Mouse (Mus musculus) heart, postnatal 36 days (tissue): ENCODE measurements at regions not wholly inside any gene's neighbourhood (a gene's known extent, or its start where the extent isn't known, plus 50 kb on each side); places are given as distances from the start of the nearest gene placed in this dataset.

ENCODE experiments used
- DNase-seq, 2 experiments: peaks; one replicate each; pipeline ENCODE4 v3.0.0; 2021 to 2022
- intact Hi-C: fragments of 180-260 bp; cut with DNase I; formaldehyde crosslinking; loops from one replicate; pipeline ENCODE4 v1.15.1; 2025

DNA sequence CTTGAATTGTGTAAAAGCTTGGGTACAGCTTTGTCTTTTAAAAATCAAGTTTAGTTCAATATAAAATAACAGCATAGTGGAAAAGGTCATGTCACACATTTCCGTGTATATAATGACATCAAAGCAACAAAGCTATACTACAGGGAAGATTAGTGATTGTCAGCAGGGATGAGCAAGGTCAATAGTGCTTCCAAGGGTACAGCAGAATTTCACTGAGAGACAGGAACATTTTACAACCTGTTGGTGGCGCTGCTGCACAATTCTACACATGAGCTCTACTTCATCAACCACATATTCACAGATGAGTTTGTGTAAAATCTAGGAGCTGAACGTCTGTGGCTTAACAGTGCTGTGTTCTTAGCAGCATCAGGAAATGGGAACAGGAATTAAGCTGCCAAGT lies 74.3 kb upstream of the A2m start:
- intact Hi-C loops, result no loop called here
- DNase-seq, result peak in 1 of 2 experiments; percentile 28

DNA sequence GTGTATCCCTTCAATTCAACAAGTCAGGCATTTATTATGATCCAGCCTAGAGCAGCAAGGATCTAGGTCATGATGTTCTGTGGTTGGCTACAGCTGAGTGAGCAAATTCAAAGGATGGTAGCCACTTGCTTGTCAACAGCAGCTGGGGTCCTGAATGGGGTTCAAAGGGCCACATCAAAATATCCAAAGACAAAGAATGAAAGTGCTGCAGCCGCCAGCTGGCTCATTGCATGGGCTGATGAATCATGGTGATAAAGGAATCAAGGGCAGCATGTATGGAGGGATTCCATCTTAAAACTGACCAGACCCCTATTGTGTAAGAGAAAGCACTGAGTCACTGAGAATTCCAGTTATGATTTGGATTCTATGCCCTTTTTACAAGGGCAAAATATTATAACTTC lies 74.8 kb upstream of the A2m start:
- intact Hi-C loops, result no loop called here
- DNase-seq, result no peak

DNA sequence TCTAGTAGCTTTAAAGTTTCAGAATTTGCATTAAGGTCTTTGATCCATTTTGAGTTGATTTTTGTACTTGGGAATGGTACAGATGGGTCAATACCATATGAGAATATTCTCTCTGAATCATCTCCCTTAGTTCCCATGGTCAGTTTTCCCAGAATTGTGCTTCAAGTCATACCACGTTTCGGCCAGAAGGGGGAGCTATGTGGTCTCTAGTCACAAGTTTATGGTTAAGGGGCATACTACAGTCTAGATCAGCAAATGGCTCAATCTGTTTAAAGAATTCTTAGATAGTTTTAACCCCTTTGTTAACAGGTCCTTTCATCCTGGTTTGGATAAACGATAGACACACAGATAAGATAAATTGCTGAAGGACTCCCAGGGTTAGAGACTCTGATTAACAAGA lies 78.7 kb upstream of the A2m start:
- intact Hi-C loops, result loop anchor here (5.0 kb wide), 1 partner anchor 746 kb away; no protein-coding TSS in a partner anchor
- no peak for DNase-seq

DNA sequence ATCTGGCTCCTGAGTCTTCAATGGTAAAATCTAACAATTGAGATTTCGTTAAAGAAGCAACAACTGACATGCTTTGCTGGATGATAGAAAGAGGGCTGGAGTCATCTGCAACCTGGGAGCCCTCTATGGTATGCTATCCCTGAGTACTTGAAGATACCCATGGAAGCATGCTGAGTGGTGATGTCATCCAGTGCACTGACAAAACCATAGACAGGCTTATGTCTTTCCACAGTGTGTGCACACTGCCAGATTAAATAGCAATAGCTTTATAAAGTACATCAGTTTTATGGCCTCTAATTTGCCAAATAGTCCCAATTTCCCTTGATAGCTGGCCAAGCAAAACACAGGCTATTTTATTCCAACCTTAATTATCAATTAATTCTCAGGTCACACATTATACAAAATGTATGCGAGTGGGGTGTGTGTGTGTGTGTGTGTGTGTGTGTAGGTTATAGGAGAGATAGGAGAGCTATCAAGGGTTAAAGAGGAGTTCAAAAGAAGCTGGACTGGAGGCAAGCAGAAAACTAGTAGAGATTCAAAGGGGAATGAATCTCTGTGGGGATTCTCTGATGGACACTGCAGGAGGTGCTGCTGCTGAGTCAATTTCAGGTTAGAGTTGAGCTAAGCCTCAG lies 80.1 kb upstream of the Iqsec3 start:
- intact Hi-C loops, result no loop called here
- no peak for DNase-seq

DNA sequence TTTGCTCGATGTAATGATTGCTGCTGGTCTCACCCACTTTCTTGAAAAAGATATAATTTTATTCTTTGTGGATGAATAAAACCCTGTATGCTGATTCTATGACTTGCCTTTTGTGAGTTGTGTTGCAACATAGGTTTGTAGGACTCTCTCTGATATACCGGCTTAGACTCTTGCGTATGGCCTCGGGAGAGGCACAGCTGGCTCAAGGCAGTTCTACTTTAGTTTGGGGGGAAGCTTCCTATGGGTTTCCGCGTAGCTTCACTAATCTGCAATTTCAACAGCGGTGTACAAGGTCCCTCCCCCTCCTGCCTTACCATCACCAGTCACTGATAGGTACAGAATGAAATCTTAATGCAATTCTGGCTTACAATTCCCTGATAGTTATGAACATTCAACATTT lies 60.0 kb upstream of the Iqsec3 start:
- intact Hi-C loops, result loop anchor here (1.0 to 10.0 kb wide), 3 partner anchors 195 to 349 kb away; partner anchors contain the start of gene Pex26

DNA sequence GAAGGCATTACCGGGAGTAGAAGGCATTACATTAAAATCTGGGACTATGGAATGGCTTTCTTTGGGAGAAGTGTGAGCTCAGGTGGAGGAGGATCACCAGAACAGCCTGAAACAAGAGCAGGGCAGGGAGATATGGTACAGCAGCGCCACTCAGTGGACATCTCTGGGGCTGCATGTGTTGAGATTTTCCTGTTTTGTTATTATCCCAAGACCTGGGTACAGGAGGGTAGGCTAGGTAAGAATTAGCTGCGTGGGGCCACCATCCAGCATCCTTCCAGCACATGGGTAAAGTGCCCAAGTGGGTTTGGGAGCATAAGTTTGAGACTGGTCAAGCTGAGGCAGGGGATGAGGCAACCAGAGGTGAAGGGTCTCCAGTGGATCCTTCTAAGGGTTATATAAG lies 59.4 kb upstream of the Iqsec3 start:
- peak; percentile 52 to 57 for DNase-seq
- intact Hi-C loops, result loop anchor here (1.0 to 10.0 kb wide), 3 partner anchors 195 to 348 kb away; partner anchors contain the start of gene Pex26

More for the DNA sequence above, 60.0 kb upstream of the Iqsec3 start:
- no peak for DNase-seq

DNA sequence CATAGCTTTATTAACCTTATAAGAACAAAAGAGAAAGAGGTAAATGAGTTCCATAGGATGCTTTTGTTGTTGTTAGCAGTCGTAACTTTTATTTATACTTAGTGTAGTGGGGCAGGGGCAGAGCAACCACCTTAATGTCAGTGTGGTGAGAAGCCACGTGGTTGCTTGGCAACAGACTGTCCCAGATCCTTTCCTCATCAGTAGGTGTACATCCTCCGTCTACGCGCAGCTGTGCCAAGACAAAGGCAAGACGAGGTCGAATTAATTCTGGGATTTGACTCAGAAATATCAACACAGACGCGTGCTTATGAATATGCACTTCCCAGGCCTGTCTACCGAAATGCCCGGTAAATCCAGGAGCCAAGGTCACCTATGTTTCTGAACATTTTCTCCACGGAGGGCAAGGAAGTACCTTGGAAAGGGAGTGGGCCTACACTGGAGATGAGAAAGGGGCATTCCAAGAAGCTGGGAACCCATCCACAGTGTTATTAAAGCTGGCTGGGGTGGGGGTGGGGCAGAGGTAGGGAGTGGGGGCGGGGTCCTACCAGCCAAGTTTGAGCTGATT lies 58.4 kb upstream of the Iqsec3 start:
- intact Hi-C loops, result loop anchor here (10.0 kb wide), 1 partner anchor 347 kb away; the partner anchor contains the start of gene Pex26
- no peak for DNase-seq

DNA sequence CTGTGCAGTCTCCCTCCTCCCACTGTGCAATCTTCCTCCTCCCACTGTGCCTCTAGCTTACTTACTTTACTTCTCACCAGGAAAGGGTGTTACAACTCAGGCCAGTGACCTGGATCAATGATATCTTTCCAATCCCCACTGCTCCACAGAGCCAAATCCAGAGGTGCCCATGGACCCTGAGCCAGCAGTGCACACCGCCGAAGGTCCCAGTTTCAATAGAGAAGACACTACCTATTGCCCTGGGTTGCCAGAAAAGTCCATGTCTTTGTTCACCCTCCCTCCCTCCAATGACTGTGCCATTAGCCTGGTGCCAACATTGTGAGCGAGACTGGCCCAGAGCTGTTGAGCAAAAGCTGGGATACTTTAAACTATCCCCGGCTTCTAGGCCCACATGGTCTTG lies 53.8 kb upstream of the Iqsec3 start:
- no peak for DNase-seq
- intact Hi-C loops, result no loop called here

DNA sequence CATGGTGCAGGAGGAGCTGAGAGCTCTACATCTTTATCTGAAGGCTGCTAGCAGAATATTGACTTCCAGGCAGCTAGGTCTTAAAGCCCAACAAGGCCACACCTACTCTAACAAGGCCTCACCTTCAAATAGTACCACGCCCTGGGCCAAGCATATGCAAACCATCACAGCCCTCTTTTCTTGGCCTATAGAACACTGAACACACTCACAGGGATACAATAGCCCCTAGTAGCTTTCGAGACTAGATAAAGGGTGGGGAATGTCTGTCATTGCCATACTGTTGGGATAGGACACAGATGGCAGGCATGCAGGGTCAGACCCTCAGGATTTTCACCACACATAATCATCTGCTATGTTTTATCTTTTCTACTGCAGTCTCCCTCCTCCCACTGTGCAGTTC lies 52.6 kb upstream of the Iqsec3 start:
- intact Hi-C loops, result no loop called here

DNA sequence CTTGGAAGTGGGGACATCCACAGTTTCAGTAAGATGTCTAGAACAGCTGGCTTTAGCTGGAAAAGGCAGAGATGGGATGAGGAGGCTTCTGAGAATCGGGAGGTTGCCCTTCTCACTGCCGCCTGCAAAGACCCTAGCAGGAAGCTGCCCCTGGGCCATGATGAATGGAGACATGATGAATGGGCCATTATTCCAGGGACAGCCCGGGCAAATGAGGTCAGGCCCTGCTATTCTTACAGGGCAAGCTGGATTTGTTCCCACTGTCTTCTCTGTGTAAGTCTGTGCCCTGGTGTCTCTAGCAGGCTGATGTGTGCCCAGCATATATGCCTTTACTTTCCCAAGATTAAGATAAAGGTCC lies 51.1 kb upstream of the Iqsec3 start:
- intact Hi-C loops, result no loop called here
- no peak for DNase-seq

More for the DNA sequence above, 52.6 kb upstream of the Iqsec3 start:
- DNase-seq, result no peak

DNA sequence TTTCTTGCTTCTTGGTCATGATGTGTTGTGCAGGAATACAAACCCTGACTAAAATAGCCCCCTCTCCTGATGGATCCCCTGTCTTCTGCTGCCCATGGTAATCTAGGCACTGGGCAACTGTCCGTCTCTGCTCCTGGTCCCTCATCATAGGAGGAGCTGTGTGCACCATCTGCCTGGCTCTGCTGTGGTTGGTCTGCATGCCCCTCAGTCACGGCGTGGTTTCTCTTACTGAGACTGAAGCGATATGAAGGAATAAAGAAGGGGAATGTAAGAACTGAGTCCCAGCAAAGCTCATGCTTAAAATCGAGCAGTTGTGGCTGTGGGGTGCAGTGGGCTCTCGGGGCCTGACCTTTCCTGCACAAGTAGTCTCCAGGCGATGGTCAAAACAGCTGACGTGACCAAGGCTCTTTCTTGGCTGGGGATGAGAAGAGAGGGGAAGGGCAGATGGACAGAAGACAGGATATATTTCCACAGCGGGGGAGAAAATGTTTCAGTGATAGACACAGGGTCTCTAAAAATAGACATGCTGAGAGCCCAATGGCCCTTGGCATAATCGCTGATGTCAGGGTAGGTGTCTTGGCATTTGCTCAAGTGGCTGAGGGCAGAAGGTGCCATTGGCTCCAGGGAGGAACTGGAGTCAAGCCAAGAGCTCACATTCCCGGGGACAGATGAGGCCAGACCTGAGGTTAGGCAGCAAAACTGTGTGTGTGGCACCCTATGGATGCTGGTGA lies 50.6 kb upstream of the Iqsec3 start:
- intact Hi-C loops, result no loop called here
- DNase-seq, result peak; percentile 43 to 56
